Mouse (Mus musculus) midbrain, embryonic 11.5 days (tissue): Measurements from ENCODE around the gene B3gnt7. TPM values are rescaled to one million over a fixed set of nuclear protein-coding genes. Genes with fewer than 3 reads are reported as not detected.
"Not testable (repeated sequence)": the region's sequence is repeated elsewhere in the genome, so short reads cannot be mapped to it uniquely, and the experiment has no call there.

Source experiments
- ATAC-seq: fragments of 200-750 bp; cut with Nextera tagmentation; 2 replicates; pipeline ENCODE4 v1.8.0; 2017; ENCODE audit warnings: moderate TSS enrichment, moderate library complexity; ENCODE audit not compliant: low FRiP score
- DNase-seq: peaks from one replicate; pipeline ENCODE4 v3.0.0; 2015; ENCODE audit warnings: low spot score; ENCODE audit errors: missing footprints
- H3K27ac ChIP-seq: fragments of 300-500 bp; sonication (generic); 2 replicates; pipeline ENCODE4 v1.5.1; 2014; ENCODE audit warnings: low read depth, low read length
- H3K27me3 ChIP-seq: fragments of 300-500 bp; sonication (generic); 2 replicates; pipeline ENCODE4 v1.6.1; 2014; ENCODE audit warnings: mild to moderate bottlenecking, low read length, moderate library complexity, mixed read lengths; ENCODE audit not compliant: control insufficient read depth, insufficient read depth
- H3K36me3 ChIP-seq: fragments of 300-500 bp; sonication (generic); 2 replicates; pipeline ENCODE4 v1.6.1; 2014; ENCODE audit warnings: mild to moderate bottlenecking, low read length, moderate library complexity, mixed read lengths; ENCODE audit not compliant: control insufficient read depth, insufficient read depth
- H3K4me1 ChIP-seq: fragments of 300-500 bp; sonication (generic); 2 replicates; pipeline ENCODE4 v1.6.1; 2014; ENCODE audit warnings: low read length; ENCODE audit not compliant: control insufficient read depth, insufficient read depth
- H3K4me2 ChIP-seq: fragments of 300-500 bp; sonication (generic); 2 replicates; pipeline ENCODE4 v1.6.1; 2014; ENCODE audit warnings: mild to moderate bottlenecking, moderate library complexity
- H3K4me3 ChIP-seq: fragments of 300-500 bp; sonication (generic); 2 replicates; pipeline ENCODE4 v1.5.1; 2014; ENCODE audit warnings: low read depth, low read length
- H3K9ac ChIP-seq: fragments of 300-500 bp; sonication (generic); 2 replicates; pipeline ENCODE4 v1.6.1; 2014; ENCODE audit warnings: low read length
- H3K9me3 ChIP-seq: fragments of 300-500 bp; sonication (generic); 2 replicates; pipeline ENCODE4 v1.6.1; 2016; ENCODE audit warnings: low read length; ENCODE audit not compliant: control insufficient read depth
- WGBS: fragments of 180-500 bp; shearing (Covaris S2); extraction: QIAGEN DNeasy Blood & Tissue Kit; methylation state at CpG from one replicate; pipeline ENCODE4 v1.1.7; 2014; 5-methylcytosine and 5-hydroxymethylcytosine counted together
- polyA plus RNA-seq: library from polyadenylated mRNA; unstranded; fragments of >200 nt; fragmentation: Nextera tagmentation; extraction: Ambion mirVana; gene quantifications from 2 replicates; pipeline ENCODE4 v1.2.1, GENCODE M21; 2014

Gene B3gnt7
- polyA plus RNA-seq, 1 experiment from 2014 or later, result 2.0 TPM

DNA sequence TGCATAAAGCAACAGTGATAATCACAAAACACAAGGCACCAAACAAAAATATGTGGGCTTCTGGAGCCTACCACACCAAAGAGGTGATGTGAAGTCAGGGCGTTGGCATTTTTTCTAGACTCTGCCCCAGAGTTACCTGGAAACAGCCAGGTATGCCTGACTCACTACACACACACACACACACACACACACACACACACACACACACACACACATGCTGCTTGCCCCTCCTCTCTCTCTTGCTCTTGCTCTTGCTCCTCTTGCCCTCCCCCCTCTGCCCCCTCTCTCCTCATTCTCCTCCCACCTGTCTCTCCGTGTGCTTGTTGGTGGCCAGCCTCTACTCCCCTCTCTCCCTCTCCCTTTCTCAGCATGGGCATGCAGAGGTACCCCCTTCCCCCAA, 33.7 kb downstream of the B3gnt7 start:
- H3K36me3 ChIP-seq, result no peaks in the 10 kb centered on the region
- H3K9me3 ChIP-seq, result no peaks in the 10 kb centered on the region
- no peak overlapping the region for H3K9ac ChIP-seq
- 61% methylated on average over 2 of the region's 2 CpGs for WGBS
- H3K4me1 ChIP-seq, result no peaks in the 10 kb centered on the region
- DNase-seq (peak; percentile 76), ATAC-seq (no peak)
- H3K4me2 ChIP-seq, result no peak overlapping the region
- H3K27me3 ChIP-seq, result no peaks in the 10 kb centered on the region
- H3K4me3 ChIP-seq, result no peak overlapping the region
- no peak overlapping the region for H3K27ac ChIP-seq

DNA sequence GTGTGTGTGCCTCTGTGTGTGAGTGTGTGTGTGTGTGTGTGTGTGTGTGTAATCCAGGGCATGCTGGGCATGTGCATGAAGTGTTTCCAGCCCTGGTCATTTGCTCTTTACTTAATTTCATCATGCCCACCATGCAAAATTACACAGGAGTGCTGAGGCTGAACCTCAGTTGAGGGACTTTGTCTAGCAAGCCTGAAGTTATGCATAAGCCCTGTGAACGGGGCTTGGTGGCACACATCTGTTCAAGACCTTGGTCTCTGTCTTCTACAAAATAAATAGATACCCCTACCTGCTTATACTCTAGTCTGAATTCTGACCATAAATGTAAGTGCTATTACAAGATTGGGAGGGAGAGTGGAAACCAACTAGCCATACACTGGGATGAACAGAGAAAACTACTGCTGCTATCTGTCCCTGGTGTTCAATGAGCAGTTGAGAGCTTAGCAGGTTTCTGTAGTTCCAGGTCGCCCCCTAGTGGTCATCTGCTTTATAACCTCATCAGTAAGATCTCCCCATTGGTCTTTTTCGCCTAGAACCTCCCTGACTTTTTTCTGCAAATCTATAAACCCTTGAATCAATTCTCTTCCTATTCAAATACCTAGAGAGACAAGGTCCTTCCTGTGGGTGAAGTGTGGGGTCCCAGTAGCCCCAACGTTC, 36.7 kb downstream of the B3gnt7 start:
- Histone ChIP-seq H3K27me3 (no peaks in the 10 kb centered on the region), H3K4me2 (no peak overlapping the region), H3K36me3 (no peaks in the 10 kb centered on the region), H3K4me1 (no peaks in the 10 kb centered on the region), H3K4me3 (no peak overlapping the region), H3K9ac (no peak overlapping the region), H3K9me3 (no peaks in the 10 kb centered on the region), H3K27ac (no peak overlapping the region)
- peak; percentile 68 for ATAC-seq
- peak; percentile 98 for DNase-seq
- 28% methylated on average over 4 of the region's 4 CpGs for WGBS

DNA sequence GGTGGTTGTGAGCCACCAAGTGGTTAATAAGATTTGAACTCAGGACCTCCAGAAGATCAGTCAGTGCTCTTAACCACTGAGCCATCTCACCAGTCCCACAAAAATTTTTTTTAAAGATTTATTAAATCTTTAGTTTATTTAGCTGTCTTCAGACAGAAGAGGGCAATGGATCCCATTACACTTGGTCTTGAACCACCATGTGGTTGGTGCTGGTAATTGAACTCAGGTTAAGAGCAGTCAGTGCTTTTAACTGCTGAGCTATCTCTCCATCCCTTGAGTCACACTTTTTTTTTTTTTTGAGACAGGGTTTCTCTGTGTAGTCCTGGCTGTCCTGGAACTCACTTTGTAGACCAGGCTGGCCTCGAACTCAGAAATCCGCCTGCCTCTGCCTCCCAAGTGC, 38.5 kb downstream of the B3gnt7 start:
- 84% methylated on average over 2 of the region's 2 CpGs for WGBS
- ATAC-seq, H3K9ac ChIP-seq, H3K27me3 ChIP-seq, H3K27ac ChIP-seq, H3K9me3 ChIP-seq, H3K36me3 ChIP-seq, H3K4me2 ChIP-seq, H3K4me1 ChIP-seq, H3K4me3 ChIP-seq: not testable (repeated sequence)
- DNase-seq, result peak; percentile 12

DNA sequence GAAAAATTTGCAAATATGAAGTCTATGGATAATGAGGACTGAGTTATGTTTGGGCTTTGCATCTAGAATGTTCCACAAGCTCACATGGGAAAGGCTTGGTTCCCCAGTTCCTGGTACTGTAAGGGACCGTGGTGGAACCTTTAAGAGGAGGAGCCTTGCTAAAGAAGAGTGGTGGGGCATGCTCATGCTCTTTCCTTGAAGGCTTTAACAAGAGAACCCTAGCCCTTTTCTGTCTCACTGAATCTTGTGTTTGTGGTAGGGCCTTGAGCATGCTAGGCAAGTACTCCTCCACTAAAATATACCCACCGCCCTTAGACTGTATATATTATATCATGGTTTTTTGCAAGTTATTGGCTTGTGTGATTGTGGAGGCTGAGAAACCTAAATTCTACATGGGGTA, 39.7 kb downstream of the B3gnt7 start:
- Histone ChIP-seq H3K4me2 (no peak overlapping the region), H3K36me3 (no peaks in the 10 kb centered on the region), H3K4me1 (no peaks in the 10 kb centered on the region), H3K9ac (no peak overlapping the region), H3K4me3 (no peak overlapping the region), H3K9me3 (no peaks in the 10 kb centered on the region), H3K27ac (no peak overlapping the region), H3K27me3 (no peaks in the 10 kb centered on the region)
- 96% methylated on average over 2 of the region's 2 CpGs for WGBS
- no peak for ATAC-seq
- no peak for DNase-seq

DNA sequence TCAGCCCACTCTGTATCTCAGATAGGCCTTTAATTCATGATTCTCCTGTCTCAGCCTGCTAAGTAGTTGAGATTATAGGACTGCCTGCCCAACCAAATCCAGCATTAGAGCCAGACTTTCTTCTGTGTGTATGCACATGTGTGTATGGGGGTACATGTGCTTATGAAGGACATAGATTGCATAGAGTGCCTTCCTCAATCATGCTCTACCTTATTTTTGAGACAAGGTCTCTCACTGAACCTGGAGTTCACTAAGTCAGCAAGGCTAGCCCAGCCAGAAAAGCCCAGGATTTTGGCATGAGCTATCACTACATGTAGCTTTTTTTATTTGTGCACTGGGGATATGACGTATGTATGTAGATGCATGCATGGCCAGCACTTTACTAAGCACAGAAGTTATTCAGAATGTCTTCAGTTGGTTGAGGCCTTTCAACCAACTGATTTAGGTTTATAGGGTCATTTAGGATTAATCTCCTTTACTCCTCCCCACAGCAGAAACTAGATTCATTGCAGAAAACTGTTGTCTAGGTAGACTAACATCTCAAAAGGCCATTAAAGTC, 40.5 kb downstream of the B3gnt7 start:
- DNase-seq (peak; percentile 77), ATAC-seq (no peak)
- H3K9ac ChIP-seq, result no peak overlapping the region
- 94% methylated on average over 1 of the region's 1 CpGs for WGBS
- no peaks in the 10 kb centered on the region for H3K36me3 ChIP-seq
- H3K4me1 ChIP-seq, result no peaks in the 10 kb centered on the region
- H3K27ac ChIP-seq, result no peak overlapping the region
- no peak overlapping the region for H3K4me3 ChIP-seq
- no peaks in the 10 kb centered on the region for H3K27me3 ChIP-seq
- no peak overlapping the region for H3K4me2 ChIP-seq
- H3K9me3 ChIP-seq, result no peaks in the 10 kb centered on the region

- no peak overlapping the region for H3K4me3 ChIP-seq
- H3K9ac ChIP-seq, result no peak overlapping the region
- no peak overlapping the region for H3K4me2 ChIP-seq
- H3K27me3 ChIP-seq, result no peaks in the 10 kb centered on the region
- no peaks in the 10 kb centered on the region for H3K4me1 ChIP-seq
- H3K36me3 ChIP-seq, result peaks cover 7% of the 10 kb centered on the region
- ATAC-seq, result no peak
- H3K9me3 ChIP-seq, result no peaks in the 10 kb centered on the region
- WGBS, result 88% methylated on average over 4 of the region's 4 CpGs
- H3K27ac ChIP-seq, result no peak overlapping the region
- peak; percentile 84 for DNase-seq
These were observed 41.6 kb downstream of the B3gnt7 start for GRCm38 (mm10) chr1:86343969-86344861.

GRCm38 (mm10) chr1:86345069-86345468, 42.4 kb downstream of the B3gnt7 start:
- H3K4me3 ChIP-seq, result no peak overlapping the region
- H3K4me2 ChIP-seq, result no peak overlapping the region
- no peaks in the 10 kb centered on the region for H3K27me3 ChIP-seq
- no peak overlapping the region for H3K27ac ChIP-seq
- H3K9me3 ChIP-seq, result no peaks in the 10 kb centered on the region
- peak; percentile 80 for DNase-seq
- peaks cover 13% of the 10 kb centered on the region for H3K36me3 ChIP-seq
- 95% methylated on average over 4 of the region's 4 CpGs for WGBS
- no peak overlapping the region for H3K9ac ChIP-seq
- no peak for ATAC-seq
- no peaks in the 10 kb centered on the region for H3K4me1 ChIP-seq

GRCm38 (mm10) chr1:86345956-86346355, 43.3 kb downstream of the B3gnt7 start:
- H3K36me3 ChIP-seq, result peaks cover 21% of the 10 kb centered on the region
- ATAC-seq, result no peak
- WGBS, result 90% methylated on average over 4 of the region's 4 CpGs

More at GRCm38 (mm10) chr1:86345956-86346355, 43.3 kb downstream of the B3gnt7 start:
- Histone ChIP-seq H3K27me3 (no peaks in the 10 kb centered on the region), H3K4me1 (no peaks in the 10 kb centered on the region), H3K4me3 (no peak overlapping the region), H3K4me2 (no peak overlapping the region), H3K9me3 (no peaks in the 10 kb centered on the region), H3K27ac (no peak overlapping the region), H3K9ac (no peak overlapping the region)
- DNase-seq, result peak; percentile 62
